Mouse (Mus musculus) olfactory bulb, adult 2 months (tissue): ENCODE results near the gene Gm47429.

Source experiments
- CTCF ChIP-seq: fragments of 200-500 bp; IDR thresholded peaks from 2 replicates; pipeline ENCODE4 v1.5.1; 2012; ENCODE audit warnings: low read depth, mild to moderate bottlenecking, low read length, moderate library complexity; ENCODE audit not compliant: insufficient read depth
- POLR2A ChIP-seq: fragments of 200-500 bp; IDR thresholded peaks from 2 replicates; pipeline ENCODE4 v1.6.1; 2012; ENCODE audit warnings: mild to moderate bottlenecking, low read depth, low read length, moderate library complexity; ENCODE audit not compliant: insufficient read depth

- TF ChIP-seq CTCF (no peak), POLR2A (no peak)
These were observed 1.5 kb upstream of the Gm47429 start for GRCm38 (mm10) chr13:50445261-50445660.
